Mouse (Mus musculus) layer of hippocampus, adult 11-12 months (tissue): ENCODE measurements at regions not wholly inside any gene's neighbourhood (a gene's known extent, or its start where the extent isn't known, plus 50 kb on each side); places are given as distances from the start of the nearest gene placed in this dataset.

ENCODE experiments used
- DNase-seq: peaks from one replicate; pipeline ENCODE4 v3.0.0; 2022; ENCODE audit warnings: low spot score

DNA sequence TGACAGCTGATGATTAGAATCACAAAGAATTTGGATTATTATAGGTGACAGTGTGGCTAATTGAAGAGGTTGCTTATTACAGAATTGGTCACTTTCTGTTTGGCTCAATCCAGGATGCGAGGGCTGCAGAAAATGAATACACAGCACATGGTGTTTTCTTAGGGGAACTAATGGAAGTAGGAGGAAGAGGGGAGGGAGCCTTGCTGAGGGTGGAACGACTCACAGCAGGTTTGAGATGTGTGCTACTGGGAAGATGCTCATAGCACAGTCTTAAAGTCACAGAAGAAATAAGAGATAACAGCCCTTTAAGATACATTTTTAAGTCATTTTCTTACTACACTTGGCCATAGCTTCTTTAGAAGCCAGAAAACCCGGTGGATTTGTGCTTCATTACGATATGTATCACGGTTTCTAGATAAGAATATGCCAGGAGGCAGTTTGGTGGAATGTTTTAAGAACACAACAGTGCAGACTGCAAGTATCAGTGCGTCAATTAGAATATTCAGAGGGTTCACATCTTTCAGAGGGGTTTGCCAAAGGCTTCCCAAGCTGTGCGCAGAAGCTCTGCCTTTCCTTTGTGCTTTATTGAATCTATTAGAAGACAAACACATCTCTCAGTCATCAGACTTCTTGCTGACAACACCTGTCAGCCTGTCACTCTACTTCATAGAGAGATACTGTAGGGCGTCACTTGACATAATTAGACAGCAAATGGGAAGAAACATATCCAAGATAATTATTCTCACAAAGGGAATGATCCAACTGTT, 853.7 kb downstream of the Otol1 start:
- DNase-seq = peak; percentile 22

- peak; percentile 41 for DNase-seq
Measured at GRCm38 (mm10) chr3:70873688-70874551, 866.5 kb downstream of the Otol1 start.

DNA sequence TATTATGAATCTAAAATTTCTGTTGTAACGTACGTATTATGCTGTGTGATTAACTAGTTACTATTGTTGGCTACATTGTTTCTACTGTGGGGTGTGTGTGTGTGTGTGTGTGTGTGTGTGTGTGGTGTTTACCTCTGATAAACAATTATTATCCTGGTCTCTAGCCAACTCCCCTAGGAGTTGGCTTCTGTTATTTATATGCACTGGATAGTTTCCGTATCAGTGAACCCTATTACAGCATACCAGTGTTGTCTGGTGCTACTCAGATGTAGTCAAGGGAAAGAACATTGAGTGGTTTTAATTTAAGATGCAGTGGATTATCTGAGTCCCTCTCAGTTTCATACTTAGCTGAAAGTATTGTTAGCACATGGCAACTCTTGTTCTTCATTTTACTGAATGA, 867.2 kb downstream of the Otol1 start:
- no peak for DNase-seq
